Mouse (Mus musculus) frontal cortex, postnatal 36 days (tissue): Measurements from ENCODE around the gene Vmn1r111.
"Not testable (repeated sequence)": the region's sequence is repeated elsewhere in the genome, so short reads cannot be mapped to it uniquely, and the experiment has no call there.

Source experiments
- DNase-seq, 2 experiments: peaks; one replicate each; pipeline ENCODE4 v3.0.0; 2022; ENCODE audit warnings: low spot score in 2 of 2

The Vmn1r111 gene

DNA sequence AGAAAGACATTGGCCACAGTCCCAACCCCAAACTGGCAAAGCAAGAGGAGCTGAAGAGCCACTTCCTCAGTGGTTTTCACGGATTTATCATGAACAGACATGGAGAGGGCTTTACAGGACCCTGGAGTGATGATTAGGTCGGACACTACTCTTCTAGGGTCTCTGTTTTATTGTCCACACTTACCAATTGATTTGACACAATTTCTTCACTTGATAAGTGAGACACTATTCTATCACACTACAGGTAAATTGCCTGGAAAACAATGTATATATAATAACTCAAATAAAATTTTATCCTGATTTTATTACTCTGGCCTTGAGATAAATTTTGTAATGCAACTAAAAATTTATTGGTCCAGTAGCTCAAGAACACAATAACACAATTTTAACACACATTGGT lies at the start of gene Vmn1r111:
Gene Vmn1r111, minus strand, starts transcription at position 101 of the 400 bp plus-strand sequence.
- not testable (repeated sequence) for DNase-seq

DNA sequence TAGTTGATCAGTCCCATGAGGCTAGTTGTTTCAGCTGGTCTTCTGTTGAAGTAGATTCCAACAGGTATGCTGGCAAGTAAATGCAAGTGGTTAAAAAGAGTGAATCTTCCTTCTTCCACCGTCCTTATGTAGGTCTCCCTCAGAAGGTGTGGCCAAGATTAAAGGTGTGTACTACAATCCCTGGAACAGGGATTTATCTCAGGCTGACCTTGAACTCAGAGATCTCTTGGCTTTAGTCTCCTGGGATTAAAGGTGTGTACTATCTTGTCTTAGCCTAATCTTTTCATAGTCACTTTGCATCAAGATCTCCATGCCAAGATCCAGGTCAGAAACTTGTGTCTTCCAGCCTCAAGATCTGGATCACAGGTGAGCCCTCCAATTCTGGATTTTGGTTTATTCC lies 27.5 kb upstream of the Vmn1r111 start, which contains the start of gene Gm10668:
Gene Gm10668, minus strand, starts transcription at position 101 of the 400 bp plus-strand sequence.
- DNase-seq, result not testable (repeated sequence)

DNA sequence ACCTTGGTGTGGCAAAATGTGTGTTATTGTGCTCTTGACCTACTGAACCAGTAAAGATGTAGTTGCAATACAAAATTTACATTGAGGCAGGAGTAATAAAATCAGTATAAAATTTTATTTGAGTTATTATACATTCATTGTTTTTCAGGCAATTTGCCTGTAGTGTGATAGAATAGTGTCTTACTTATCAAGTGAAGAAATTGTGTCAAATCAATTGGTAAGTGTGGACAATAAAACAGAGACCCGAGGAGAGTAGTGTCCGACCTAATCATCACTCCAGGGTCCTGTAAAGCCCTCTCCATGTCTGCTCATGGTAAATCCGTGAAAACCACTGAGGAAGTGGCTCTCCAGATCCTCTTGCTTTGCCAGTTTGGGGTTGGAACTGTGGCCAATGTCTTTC lies 34.4 kb downstream of the Vmn1r111 start, which contains the start of gene Vmn1r107:
Gene Vmn1r107, plus strand, starts transcription at position 301 of the 400 bp plus-strand sequence.
- DNase-seq, result not testable (repeated sequence)
